Mouse (Mus musculus) cerebellum, adult 9-11 months (tissue): ENCODE results near the gene Mrps23.

ENCODE experiments used
- DNase-seq: peaks from one replicate; pipeline ENCODE4 v3.0.0; 2022

Gene Mrps23

GRCm38 (mm10) chr11:88251972-88252766 lies 48.0 kb downstream of the Mrps23 start:
- DNase-seq = peak; percentile 78

- DNase-seq = peak; percentile 38
Measured at GRCm38 (mm10) chr11:88252767-88253513, 48.8 kb downstream of the Mrps23 start.

GRCm38 (mm10) chr11:88253514-88254167 lies 49.5 kb downstream of the Mrps23 start:
- no peak for DNase-seq

GRCm38 (mm10) chr11:88257700-88258099 lies 53.5 kb downstream of the Mrps23 start:
- no peak for DNase-seq

GRCm38 (mm10) chr11:88258212-88258611 lies 54.0 kb downstream of the Mrps23 start:
- DNase-seq = no peak

GRCm38 (mm10) chr11:88260463-88260862 lies 56.3 kb downstream of the Mrps23 start:
- no peak for DNase-seq
